Mouse (Mus musculus): ENCODE measurements at regions not wholly inside any gene's neighbourhood (a gene's known extent, or its start where the extent isn't known, plus 50 kb on each side); places are given as distances from the start of the nearest gene placed in this dataset.

DNA sequence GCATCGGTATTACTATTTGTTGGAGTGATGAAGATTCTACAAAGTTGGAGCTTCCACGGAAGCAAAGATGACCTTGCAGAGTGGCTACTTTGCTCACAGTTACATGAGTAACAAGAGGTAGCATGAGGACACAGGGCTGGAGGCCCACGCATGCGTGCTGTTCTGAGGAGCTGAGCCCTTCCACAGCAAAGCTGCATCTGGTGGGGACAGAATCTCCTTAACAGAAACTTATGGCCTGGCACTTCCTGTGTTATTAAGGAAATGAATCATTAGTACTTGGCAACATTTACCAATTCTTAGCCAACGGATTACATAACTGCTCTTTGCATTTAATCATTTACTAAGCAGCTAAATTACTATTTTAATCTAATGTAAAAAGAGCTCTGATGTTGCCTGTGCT is 160.8 kb upstream of the Apob start:
- 90% methylated on average over 5 of the region's 5 CpGs for WGBS
- H3K27ac ChIP-seq (ENCODE audit: low read length) = no peak overlapping the region
- no peaks in the 10 kb centered on the region for H3K9me3 ChIP-seq (replicated peaks; ENCODE audit: control insufficient read depth, low read length, poor library complexity, severe bottlenecking)
- H3K36me3 ChIP-seq (ENCODE audit: control insufficient read depth, insufficient read depth, low read length) = no peaks in the 10 kb centered on the region
- no peak overlapping the region for H3K4me3 ChIP-seq (ENCODE audit: low read depth, low read length)
- no peak overlapping the region for H3K9ac ChIP-seq (ENCODE audit: low read depth, low read length)
- no peak for ATAC-seq
- H3K27me3 ChIP-seq (ENCODE audit: control insufficient read depth, insufficient read depth, low read depth, low read length) = no peaks in the 10 kb centered on the region
- no peaks in the 10 kb centered on the region for H3K4me1 ChIP-seq (ENCODE audit: control insufficient read depth, insufficient read depth, low read length)
- no peak overlapping the region for H3K4me2 ChIP-seq (ENCODE audit: low read length)

DNA sequence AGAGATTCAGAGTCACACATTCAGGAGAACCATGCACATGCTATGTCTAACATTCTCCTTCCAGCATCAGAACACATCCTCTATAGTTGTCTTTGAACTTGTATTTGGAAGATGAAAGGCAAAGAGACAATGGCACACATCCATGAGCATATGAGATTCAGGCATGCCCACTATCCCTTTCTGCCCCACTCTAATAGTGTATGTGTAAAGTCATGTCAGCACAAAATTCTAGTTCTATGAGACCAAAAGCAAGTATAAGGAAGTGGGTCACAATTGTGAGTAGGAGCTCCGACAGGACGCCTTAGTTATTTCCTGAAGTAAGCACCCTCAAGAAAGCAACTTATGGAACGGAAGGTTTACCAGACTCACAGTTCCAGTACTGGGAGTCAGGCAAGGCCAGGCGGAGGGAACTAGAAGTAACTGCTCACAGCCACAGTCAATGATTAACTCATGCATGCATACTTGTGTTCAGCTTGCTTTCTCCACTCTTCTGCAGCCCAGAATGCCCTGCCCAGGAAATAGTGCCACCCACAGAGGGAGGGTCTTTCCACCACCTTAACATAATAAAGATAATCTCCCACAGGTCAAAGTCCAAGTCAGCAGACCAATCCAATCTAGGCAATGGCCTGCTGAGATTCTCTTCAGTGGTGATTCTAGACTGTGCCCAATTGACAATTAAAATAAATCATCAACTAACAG is 157.3 kb upstream of the Apob start:
- no peak for ATAC-seq
- no peaks in the 10 kb centered on the region for H3K4me1 ChIP-seq (ENCODE audit: control insufficient read depth, insufficient read depth, low read length)
- H3K4me2 ChIP-seq (ENCODE audit: low read length) = no peak overlapping the region
- no peaks in the 10 kb centered on the region for H3K9me3 ChIP-seq (replicated peaks; ENCODE audit: control insufficient read depth, low read length, poor library complexity, severe bottlenecking)
- H3K27ac ChIP-seq (ENCODE audit: low read length) = no peak overlapping the region
- H3K9ac ChIP-seq (ENCODE audit: low read depth, low read length) = no peak overlapping the region
- 91% methylated on average over 4 of the region's 4 CpGs for WGBS
- H3K36me3 ChIP-seq (ENCODE audit: control insufficient read depth, insufficient read depth, low read length) = no peaks in the 10 kb centered on the region
- H3K27me3 ChIP-seq (ENCODE audit: control insufficient read depth, insufficient read depth, low read depth, low read length) = no peaks in the 10 kb centered on the region
- H3K4me3 ChIP-seq (ENCODE audit: low read depth, low read length) = no peak overlapping the region

DNA sequence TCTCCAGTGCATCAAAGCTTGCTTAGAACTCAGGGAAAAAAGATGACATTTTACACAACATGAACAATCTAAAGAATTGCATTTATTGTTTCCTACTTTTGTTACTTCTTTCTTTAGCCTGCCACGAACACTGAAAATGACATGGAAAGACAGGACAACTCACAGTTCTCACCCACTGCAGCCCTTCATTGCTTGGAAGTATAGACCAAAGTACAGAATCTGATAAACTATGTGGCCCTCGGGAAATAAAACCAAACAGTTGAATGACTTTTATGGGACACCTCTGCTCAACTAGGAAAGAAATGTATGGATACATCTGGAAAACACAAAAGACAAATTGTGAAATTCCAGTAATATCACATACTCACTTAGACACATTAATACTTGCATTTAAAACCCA is 156.7 kb upstream of the Apob start:
- no peak for ATAC-seq
- no peaks in the 10 kb centered on the region for H3K4me1 ChIP-seq (ENCODE audit: control insufficient read depth, insufficient read depth, low read length)
- H3K36me3 ChIP-seq (ENCODE audit: control insufficient read depth, insufficient read depth, low read length) = no peaks in the 10 kb centered on the region
- H3K9me3 ChIP-seq (replicated peaks; ENCODE audit: control insufficient read depth, low read length, poor library complexity, severe bottlenecking) = peaks cover 1% of the 10 kb centered on the region
- no peak overlapping the region for H3K4me3 ChIP-seq (ENCODE audit: low read depth, low read length)
- 76% methylated on average over 2 of the region's 2 CpGs for WGBS
- no peak overlapping the region for H3K9ac ChIP-seq (ENCODE audit: low read depth, low read length)
- no peaks in the 10 kb centered on the region for H3K27me3 ChIP-seq (ENCODE audit: control insufficient read depth, insufficient read depth, low read depth, low read length)
- no peak overlapping the region for H3K4me2 ChIP-seq (ENCODE audit: low read length)
- H3K27ac ChIP-seq (ENCODE audit: low read length) = no peak overlapping the region

DNA sequence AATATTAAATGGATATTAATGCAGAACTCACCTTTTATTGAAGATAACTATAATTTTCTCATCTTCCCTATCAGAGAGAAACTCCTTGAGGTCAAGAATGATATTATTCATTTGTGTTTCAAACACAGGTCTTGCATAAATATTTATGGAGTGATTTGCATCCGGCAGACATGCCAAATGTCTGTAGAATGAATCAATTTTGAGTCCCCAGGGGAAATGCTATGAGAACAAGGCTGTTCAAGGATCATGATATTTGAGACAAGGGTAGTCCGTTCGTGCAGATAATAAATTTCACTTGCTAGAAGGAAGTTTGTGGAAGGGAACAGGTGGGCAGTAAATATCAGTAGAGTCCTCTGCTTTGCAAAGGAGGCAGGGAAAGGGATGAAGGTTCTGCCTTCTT is 141.7 kb upstream of the Apob start:
- Histone ChIP-seq H3K4me1 (ENCODE audit: control insufficient read depth, insufficient read depth, low read length) (no peaks in the 10 kb centered on the region), H3K27me3 (ENCODE audit: control insufficient read depth, insufficient read depth, low read depth, low read length) (no peaks in the 10 kb centered on the region), H3K4me3 (ENCODE audit: low read depth, low read length) (no peak overlapping the region), H3K9ac (ENCODE audit: low read depth, low read length) (no peak overlapping the region), H3K4me2 (ENCODE audit: low read length) (no peak overlapping the region), H3K9me3 (replicated peaks; ENCODE audit: control insufficient read depth, low read length, poor library complexity, severe bottlenecking) (no peaks in the 10 kb centered on the region), H3K36me3 (ENCODE audit: control insufficient read depth, insufficient read depth, low read length) (no peaks in the 10 kb centered on the region), H3K27ac (ENCODE audit: low read length) (no peak overlapping the region)
- ATAC-seq = no peak
- WGBS = 34% methylated on average over 3 of the region's 3 CpGs

DNA sequence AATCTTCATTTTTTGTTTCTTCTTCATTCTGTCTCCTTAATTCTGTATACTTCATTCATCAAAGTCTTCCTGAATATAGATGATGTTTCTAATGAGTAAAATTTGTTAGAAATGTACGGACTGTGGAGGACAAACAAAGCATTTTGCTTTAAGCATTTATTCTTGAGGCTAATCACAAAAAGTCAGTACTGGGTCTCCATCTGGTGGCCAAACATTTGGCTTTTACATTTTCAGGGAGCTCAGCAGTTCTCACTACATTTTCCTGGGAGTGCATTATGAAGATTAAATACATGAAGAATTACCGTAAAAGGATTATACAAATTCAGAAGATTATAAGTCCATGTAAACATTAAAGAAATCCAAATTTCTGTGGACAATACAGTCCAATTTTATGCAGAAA is 123.6 kb upstream of the Apob start:
- H3K4me2 ChIP-seq (ENCODE audit: low read length) = no peak overlapping the region
- no peak overlapping the region for H3K27ac ChIP-seq (ENCODE audit: low read length)
- ATAC-seq = peak; percentile 54; the same call in 1 of the 2 replicates
- no peaks in the 10 kb centered on the region for H3K4me1 ChIP-seq (ENCODE audit: control insufficient read depth, insufficient read depth, low read length)
- no peaks in the 10 kb centered on the region for H3K36me3 ChIP-seq (ENCODE audit: control insufficient read depth, insufficient read depth, low read length)
- H3K9ac ChIP-seq (ENCODE audit: low read depth, low read length) = no peak overlapping the region
- WGBS = 51% methylated on average over 2 of the region's 2 CpGs
- no peaks in the 10 kb centered on the region for H3K9me3 ChIP-seq (replicated peaks; ENCODE audit: control insufficient read depth, low read length, poor library complexity, severe bottlenecking)
- H3K27me3 ChIP-seq (ENCODE audit: control insufficient read depth, insufficient read depth, low read depth, low read length) = no peaks in the 10 kb centered on the region
- H3K4me3 ChIP-seq (ENCODE audit: low read depth, low read length) = no peak overlapping the region

DNA sequence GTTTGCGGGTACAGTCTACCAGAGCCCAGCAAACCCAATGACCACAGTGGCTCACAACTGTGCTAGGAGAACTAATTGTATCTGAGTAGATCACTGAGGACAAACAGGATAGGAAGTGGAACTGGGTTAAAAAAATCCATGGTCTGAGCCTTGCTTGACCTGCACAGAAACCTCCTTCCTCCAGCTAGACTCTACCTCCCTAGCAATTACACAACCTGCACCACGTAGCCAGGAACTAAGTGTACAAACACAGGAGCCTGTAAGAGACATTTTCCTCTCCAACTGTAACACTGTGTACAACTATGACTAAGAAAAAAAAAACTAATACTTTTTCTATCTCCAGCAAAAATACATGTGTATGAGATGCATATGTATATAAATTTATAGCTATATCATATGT is 121.8 kb upstream of the Apob start:
- Histone ChIP-seq H3K9me3 (replicated peaks; ENCODE audit: control insufficient read depth, low read length, poor library complexity, severe bottlenecking) (peaks cover 4% of the 10 kb centered on the region; the same call in 1 of the 2 replicates), H3K4me1 (ENCODE audit: control insufficient read depth, insufficient read depth, low read length) (no peaks in the 10 kb centered on the region), H3K27me3 (ENCODE audit: control insufficient read depth, insufficient read depth, low read depth, low read length) (no peaks in the 10 kb centered on the region), H3K27ac (ENCODE audit: low read length) (no peak overlapping the region), H3K36me3 (ENCODE audit: control insufficient read depth, insufficient read depth, low read length) (no peaks in the 10 kb centered on the region), H3K9ac (ENCODE audit: low read depth, low read length) (no peak overlapping the region), H3K4me2 (ENCODE audit: low read length) (no peak overlapping the region), H3K4me3 (ENCODE audit: low read depth, low read length) (no peak overlapping the region)
- WGBS = 92% methylated on average over 2 of the region's 2 CpGs
- ATAC-seq = no peak

DNA sequence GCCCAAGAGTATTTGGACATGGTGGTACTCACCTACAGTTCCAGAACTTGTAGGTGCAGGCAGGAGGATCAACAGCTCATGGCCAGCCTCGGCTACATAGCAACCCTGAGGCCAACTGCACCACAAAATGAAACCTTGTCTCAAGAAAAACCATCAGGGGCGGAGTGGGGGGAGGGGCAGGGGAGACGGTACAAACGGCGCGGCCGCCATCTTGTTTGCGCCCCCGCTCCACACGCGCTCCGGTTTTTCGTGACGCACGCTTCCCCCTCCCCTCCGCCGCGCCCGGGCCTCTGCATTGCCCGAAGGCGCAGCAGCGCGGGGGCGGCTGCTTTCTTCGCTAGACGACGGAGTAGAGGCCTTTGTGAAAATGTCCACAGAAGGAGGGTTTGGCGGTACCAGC is 117.9 kb upstream of the Apob start:
- no peak overlapping the region for H3K4me2 ChIP-seq (ENCODE audit: low read length)
- ATAC-seq = no peak
- 90% methylated on average over 28 of the region's 28 CpGs for WGBS

DNA sequence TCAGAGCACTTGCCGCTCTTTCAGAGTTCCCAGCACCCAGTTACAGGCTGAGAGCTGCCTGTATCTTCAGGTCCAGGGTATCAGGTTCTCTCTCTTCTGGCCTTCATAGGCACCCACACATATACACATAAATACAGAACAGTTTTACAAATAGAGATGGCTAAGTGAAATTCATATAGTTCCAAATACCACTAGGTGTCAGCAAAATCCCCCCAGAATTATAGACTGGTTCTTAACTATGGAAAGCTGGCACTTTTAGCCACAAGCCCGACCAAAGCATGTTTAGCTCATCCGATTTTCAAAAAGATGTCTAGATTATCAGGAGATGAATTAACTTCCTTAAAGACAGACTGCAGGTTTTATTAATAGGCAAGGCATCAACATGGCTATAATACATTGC is 107.4 kb upstream of the Apob start:
- Histone ChIP-seq H3K4me3 (ENCODE audit: low read depth, low read length) (no peak overlapping the region), H3K27me3 (ENCODE audit: control insufficient read depth, insufficient read depth, low read depth, low read length) (no peaks in the 10 kb centered on the region), H3K9me3 (replicated peaks; ENCODE audit: control insufficient read depth, low read length, poor library complexity, severe bottlenecking) (no peaks in the 10 kb centered on the region), H3K36me3 (ENCODE audit: control insufficient read depth, insufficient read depth, low read length) (no peaks in the 10 kb centered on the region), H3K4me1 (ENCODE audit: control insufficient read depth, insufficient read depth, low read length) (no peaks in the 10 kb centered on the region), H3K27ac (ENCODE audit: low read length) (no peak overlapping the region), H3K4me2 (ENCODE audit: low read length) (no peak overlapping the region), H3K9ac (ENCODE audit: low read depth, low read length) (no peak overlapping the region)
- peak; percentile 68 for ATAC-seq
- WGBS = 65% methylated on average over 3 of the region's 3 CpGs

More for the DNA sequence above, 117.9 kb upstream of the Apob start:
- peaks cover 4% of the 10 kb centered on the region; the same call in 1 of the 2 replicates for H3K9me3 ChIP-seq (replicated peaks; ENCODE audit: control insufficient read depth, low read length, poor library complexity, severe bottlenecking)
- H3K27ac ChIP-seq (ENCODE audit: low read length) = no peak overlapping the region
- H3K36me3 ChIP-seq (ENCODE audit: control insufficient read depth, insufficient read depth, low read length) = no peaks in the 10 kb centered on the region
- H3K4me3 ChIP-seq (ENCODE audit: low read depth, low read length) = no peak overlapping the region
- H3K9ac ChIP-seq (ENCODE audit: low read depth, low read length) = no peak overlapping the region
- no peaks in the 10 kb centered on the region for H3K4me1 ChIP-seq (ENCODE audit: control insufficient read depth, insufficient read depth, low read length)
- H3K27me3 ChIP-seq (ENCODE audit: control insufficient read depth, insufficient read depth, low read depth, low read length) = no peaks in the 10 kb centered on the region

DNA sequence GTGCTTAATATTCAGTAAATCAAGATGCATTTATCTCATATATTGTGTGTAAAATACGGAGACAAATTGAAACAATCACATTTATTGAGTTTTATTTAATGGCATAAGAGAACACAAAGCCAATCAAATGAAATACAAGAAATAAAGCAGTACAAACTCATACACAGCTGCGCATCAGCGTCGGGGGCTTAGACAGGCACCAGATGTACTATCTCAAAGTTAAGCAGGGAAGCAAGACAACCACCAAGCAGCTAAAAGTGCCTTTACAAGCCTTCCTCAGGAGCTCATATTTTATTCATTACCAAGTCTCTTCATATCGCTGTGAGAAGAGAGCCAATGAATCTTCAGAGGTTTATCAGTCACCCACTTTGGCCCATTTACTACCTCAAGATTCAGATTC is 107.0 kb upstream of the Apob start:
- Histone ChIP-seq H3K36me3 (ENCODE audit: control insufficient read depth, insufficient read depth, low read length) (no peaks in the 10 kb centered on the region), H3K27me3 (ENCODE audit: control insufficient read depth, insufficient read depth, low read depth, low read length) (no peaks in the 10 kb centered on the region), H3K4me3 (ENCODE audit: low read depth, low read length) (no peak overlapping the region), H3K4me2 (ENCODE audit: low read length) (no peak overlapping the region), H3K9ac (ENCODE audit: low read depth, low read length) (no peak overlapping the region), H3K9me3 (replicated peaks; ENCODE audit: control insufficient read depth, low read length, poor library complexity, severe bottlenecking) (no peaks in the 10 kb centered on the region), H3K27ac (ENCODE audit: low read length) (no peak overlapping the region), H3K4me1 (ENCODE audit: control insufficient read depth, insufficient read depth, low read length) (no peaks in the 10 kb centered on the region)
- ATAC-seq = no peak
- 76% methylated on average over 5 of the region's 5 CpGs for WGBS

All from midbrain, embryonic 16.5 days (tissue).